Mouse (Mus musculus) cerebellum, postnatal 14 days (tissue): ENCODE measurements around the gene Polr3b.

ENCODE experiments used
- DNase-seq, 2 experiments: peaks; one replicate each; pipeline ENCODE4 v3.0.0; 2021; ENCODE audit warnings: mixed read lengths in 2 of 2

Gene Polr3b

DNA sequence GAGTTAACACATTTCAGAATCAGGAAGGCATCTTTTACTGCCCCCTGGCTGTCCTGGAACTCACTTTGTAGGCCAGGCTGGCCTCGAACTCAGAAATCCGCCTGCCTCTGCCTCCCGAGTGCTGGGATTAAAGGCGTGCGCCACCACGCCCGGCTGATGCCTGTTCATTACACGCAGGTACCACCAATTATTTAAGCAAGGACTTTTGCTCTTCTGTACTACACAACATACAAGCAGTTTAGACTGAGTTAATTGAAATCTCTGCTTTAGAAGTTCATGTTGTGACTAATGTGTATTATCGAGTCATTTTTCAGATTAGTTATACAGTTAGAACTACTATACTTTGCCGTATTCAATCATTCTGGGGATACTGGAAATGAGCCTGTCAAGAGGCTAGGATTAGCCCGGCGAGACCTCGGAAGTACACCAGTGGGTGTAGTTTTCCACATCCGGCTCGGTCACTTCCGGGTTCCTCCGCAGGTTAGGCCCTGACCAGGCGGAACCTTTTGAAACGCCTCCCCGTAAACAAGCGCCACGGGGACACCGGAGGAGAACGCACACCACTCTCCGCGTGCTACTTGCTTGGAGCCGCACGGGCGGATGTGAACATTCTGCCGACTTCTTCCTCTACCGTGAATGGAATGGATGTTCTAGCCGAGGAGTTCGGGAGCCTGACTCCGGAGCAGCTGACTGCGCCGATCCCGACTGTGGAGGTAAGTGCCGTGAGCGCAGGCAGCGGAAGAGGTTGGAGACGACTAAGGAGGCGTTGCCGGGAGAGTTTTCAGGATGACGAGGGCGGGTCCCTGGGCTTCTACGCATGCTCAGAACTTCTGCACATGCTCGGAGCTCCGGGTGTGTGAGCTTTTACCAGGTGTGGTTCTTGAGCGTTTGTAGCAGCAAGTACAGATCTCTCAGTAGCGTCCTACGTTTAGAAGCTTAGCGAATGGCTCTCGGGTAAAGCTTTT, at the start of gene Polr3b:
TSS of gene Polr3b (plus strand) at position 467 of the 965 bp plus-strand sequence.
- peak; percentile 94 to 96 for DNase-seq

DNA sequence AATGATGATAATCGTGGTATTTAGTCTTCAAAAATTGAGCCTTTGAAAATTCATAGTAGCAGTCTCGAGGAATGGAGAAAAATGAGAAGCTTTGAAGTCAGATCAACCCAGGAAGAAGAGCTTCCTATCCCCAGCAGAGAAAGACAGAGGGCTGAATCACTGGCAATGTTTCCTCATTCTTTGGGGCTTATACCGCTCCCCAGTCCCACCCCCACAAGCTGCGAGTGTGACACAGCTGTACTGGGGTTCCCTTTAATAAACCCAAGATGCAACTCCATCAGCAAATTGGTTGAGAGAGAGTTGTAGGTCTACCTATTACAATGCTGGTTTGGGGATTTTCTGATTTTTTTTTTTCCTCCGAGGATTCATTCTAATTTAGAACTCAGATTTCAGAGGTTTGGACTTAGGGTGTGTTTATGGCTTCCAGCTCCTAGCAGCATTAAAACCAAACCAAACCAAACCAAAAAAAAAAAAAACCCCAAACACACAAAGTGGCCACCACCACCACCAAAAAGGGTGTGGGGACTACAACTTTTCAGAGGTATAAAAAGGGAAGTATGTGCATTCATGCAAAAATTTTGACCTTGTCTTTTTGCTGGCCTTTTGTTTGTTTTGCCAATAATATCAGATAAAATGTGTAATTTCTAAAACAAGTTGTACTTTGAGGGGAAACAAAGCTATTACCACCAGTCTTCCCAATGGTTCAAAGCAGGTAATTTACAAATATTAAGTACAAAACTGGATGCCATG, 48.2 kb upstream of the Polr3b start:
- no peak for DNase-seq

DNA sequence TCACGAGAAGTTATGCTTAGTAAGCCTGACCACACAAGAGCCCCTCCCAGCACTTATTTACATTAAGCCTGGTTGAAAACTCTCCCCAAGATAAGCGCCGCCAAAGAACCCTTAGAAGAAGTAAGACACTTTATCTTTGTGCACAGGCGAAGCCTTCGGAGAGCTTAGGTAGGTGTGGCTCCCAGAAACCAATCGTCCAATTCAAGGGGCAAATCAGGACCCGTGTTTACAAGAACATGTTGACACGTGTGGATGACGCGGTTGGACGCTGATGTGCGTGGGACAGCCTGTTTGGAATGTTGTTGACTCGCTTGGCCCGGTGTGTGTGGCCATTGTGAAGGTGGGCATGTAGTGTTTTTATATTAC, 46.1 kb upstream of the Polr3b start:
- no peak for DNase-seq

DNA sequence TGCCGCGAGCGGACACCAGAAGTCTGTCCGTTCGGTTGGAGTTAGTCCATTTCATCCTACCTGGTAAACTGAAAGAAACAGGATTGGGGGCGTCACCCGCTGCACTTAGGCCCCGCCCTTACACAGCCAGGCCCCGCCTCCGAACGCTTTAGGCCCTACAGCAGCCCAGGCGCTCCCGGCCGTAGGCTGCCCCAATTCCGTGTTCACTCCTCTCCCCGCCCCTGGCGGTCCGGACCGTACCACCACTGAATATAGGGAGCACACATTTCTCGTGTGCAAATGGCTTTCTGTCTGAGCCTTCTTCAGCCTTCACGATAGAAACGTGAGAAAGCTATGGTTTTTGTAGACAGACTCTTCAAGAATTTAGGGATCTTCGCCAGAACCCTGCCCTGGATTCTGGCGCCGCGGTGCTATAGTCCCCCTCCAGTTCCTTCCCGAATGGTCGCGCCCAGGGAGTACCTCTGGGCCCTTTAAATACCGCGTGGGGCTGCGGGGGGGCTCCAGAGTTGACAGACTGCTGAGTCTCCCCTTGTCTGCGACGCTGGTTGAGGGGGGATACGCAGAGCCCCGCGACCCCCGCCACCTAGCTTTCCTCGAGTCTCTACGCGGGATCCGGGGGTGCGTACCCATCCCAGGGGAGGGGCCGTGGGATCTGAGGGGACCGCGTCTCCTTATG, 45.6 kb upstream of the Polr3b start, which contains the start of gene Tcp11l2:
TSS of gene Tcp11l2 (plus strand) at position 232 of the 676 bp plus-strand sequence.
- DNase-seq, result peak; percentile 94 to 96

DNA sequence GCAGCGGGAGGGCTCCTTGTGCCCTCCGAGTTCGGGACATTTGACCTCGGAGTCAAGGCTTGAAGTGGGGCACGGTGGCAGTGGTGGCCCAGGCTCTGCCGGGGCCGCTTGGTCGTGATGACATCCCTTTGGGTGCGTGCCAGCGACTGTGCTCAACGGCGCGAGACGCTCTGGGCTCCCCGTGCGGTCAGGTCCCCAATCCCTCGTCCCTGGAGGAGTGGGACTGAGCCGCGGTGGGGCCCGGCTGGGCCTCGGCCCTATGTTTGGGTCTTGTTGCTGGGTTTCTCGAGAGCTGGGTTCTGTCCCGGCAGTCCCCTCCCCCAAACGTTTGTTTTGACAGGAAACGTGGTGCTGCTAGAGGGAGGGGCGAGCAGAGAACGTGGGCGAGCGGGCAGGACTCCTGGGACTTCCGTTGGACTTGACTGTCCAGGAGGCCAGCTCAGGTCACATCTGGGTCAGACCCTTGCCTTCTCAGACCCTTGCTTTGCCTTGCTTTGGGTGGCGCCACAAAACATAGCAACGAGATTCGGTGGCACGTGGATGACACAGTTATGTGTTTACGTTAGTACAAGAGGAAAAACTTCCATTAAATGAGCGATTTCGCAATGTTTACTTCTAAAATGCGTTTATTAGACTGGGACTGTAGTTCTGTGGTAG, 44.9 kb upstream of the Polr3b start:
- DNase-seq, result peak; percentile 83 to 88

DNA sequence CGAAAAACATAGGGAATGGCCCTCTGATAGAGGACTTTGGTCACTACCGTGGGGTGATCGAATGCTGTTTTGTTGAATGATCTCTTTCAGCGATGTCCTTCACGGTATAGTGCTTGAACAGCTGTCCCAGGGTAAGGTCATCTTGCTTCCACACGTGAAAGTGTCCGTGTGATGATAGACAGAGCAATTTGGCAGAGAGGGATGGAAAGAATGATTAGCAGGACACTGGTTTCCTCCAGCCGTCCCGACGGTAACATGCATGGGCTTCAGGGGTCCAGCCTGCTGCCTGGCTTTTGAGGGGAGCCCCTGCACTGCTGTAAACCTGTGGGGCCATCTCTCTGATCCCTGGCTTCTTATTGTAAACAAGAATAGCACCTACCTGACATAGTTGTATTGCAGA, 43.4 kb upstream of the Polr3b start:
- no peak for DNase-seq

DNA sequence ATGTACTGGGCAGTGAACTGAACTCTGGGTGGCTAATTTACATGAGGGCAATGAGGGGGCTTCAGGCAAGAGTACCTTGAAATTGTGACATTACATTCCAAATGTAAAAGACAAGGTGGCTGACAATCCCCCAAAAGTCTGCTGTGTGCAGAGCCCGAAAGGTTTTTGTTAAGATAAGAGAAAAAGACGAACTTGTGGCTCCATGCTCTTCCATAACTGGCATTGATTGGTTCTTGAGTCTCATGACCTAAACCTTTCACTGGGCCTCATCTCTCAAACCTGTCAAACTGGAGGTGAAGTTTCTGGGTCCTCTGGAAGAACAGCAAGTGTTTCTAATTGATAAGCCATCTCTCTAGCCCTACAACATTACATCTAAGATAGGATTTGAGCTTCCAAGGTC, 42.6 kb upstream of the Polr3b start:
- no peak for DNase-seq

DNA sequence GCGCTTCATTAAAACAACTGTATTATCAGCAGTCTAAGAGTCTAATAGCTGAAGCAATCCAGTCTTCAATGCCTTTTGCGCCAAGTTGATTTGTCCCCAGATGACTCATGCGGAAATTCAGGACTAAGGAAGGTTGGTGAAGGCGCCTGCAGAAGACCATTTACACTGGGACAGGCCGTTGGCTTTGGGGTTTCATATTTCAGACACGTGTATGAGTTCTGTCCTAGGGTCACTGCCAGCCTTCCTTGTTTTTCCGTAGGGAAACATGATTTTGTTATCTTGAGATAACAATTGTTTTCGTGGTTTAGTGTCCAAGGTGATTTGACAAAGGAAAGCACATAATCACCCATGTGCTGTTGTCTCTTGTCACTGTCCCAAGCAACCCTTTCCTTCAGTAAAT, 40.9 kb upstream of the Polr3b start:
- no peak for DNase-seq

DNA sequence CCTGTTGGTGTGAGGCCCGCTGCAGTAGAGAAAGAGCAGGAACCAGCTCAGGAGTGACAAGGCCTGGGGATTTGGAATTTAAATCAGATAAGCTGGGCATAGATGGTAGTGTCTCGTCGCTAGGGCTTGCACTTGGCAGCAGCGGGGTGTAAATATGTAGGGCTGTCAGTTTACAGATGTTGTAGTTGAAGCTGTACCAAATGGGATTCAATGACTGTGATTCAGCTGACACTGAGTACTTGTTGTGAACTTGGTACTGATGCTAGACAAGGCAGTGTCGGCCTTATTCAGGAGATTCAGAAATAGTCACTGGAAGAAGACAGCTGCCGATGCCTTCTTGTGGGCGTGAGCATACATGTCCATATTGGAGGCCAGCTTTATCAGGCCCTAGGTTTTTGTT, 39.9 kb upstream of the Polr3b start:
- DNase-seq, result no peak

DNA sequence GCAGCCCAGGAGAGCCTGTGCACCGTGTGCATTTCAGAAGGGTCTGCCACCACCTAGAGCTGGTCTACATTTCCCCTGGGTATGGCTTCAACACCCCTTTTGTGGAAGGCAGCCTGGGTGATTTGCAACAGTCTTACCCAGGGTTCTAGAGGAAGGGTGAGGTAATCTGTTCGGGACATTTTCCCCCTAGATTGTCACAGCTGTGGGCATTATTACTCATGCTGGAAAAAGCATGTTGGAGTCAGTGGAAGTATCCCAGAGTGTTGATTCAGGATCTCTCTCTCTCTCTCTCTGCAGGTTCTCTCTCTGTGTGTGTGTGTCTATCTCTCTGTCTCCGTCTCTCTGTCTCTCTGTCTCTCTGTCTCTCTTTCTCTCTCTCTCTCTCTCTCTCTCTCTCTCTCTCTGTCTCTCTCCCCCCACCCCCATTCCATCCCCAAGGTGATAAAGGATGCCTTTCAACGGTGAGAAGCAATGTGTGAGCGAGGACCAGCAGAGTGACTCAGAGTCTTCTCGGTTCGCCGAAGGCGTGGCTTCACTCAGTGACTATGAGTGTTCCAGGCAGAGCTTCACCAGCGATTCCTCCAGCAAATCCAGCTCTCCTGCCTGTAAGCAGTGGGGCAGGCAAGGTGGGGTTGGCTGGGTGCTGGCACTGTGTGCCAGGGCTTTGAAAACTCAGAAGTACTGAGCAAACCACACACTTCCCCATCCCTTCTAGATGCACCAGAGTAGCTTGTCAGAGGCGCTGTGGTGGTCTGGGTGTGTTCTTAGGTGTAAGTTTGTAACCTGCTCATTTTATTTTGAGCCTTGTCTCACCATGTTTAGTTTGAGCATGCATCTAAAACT, 37.4 kb upstream of the Polr3b start:
- DNase-seq, result no peak

DNA sequence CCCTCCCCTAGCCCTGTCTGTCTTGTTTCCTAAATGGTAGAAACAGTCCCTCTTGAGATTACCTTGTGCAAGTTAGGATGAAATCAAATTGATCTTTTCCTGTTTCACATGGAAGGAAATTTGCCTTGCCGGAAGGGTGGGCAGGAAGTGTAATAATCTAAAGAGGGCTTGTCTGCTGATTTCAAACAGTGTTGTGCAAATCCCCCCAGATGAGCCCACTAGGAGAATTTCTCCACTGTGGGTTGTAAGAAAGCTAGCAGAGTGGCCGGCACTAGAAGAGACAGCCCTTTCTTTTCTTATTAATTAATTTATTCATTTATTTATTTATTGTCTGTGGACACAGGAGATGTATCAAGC, 36.8 kb upstream of the Polr3b start:
- no peak for DNase-seq

DNA sequence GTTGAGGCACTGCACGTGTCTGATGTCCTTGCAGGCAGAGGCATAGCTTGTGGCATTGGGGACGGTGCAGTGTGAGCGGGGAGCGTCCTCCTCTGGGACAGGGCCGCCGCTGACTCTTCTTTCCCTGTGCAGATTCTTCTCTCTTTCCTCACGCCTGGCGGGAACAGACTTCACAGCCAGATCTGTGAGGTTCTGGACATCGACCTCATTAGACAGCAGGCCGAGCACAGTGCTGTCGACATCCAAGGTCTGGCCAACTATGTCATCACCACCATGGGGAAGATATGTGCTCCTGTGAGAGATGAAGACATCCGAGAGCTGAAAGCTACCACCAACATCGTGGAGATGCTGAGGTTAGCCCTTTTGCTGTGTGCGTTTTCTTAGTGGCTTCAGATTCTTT, 31.1 kb upstream of the Polr3b start:
- DNase-seq, result no peak

DNA sequence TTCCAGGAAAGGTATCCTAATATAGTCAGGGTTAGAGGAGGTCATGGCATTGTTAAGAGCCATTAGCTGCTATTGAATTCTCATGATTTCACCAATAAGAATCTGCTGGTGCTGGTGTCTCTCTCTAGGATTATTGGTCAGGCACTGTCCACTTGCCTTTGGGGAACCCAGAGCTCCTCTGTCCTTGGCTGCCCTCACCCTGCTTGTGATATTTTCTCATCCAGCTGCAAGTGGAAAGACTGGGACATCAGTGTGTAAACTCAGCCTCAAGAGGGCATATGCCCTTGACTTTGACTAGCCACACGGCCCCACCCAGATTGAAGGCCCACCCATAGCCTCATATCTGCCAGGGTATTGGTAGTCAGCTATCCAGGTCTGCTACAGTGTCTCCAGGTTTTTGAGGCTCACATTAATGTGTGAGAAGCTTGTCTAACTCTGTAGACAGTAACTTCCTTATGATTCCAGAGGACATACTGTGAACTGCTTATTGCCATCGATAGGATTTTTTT, 30.4 kb upstream of the Polr3b start:
- DNase-seq, result no peak

DNA sequence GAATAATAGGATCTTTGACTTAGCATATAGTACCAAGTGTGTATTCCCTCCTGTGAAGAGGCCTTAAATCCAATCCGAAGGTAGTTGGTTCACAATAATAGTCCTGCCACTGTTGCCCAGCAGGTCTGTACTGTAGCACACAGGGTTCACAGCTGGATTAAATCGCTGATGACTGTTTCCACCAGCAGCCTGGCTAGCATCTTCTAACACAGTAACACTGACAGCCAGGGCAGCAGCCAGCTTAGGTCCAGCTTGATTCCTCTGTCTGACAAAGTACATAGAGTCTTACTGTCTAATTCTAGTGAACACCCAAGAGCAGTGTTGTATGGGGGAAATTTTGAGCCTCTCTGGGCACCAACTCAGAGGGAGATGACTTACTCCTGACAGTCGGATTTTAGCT, 29.3 kb upstream of the Polr3b start:
- DNase-seq, result no peak

DNA sequence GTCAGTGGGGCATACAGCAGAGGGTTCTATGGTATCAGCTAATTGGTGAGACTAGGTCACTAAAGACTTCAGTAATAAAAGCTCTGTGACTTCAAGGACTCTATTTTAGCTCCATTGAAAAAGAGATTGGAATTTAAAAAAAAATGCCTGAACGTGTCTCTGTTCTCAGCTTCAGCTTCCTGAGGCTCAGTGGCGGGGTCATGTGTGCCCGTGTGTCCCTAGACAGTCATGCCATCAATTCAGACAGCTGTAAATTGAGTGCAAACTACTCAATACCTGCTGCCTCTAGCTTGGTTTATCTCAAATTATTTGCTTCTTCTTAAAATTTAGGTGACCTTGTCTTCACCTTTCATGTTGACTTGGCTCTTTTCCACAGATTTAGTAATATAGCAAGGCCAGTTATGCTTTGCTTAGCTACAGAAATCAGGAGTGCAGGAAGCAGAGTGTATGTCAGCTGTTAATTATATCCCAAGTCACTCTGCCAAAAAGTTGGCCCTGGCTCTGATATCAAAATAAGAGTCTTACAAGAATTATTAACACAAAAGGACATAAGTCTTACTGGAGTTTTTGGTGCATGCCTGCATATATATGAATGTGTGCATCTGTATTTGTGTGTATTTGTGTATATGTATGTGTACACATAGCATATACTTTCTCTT, 24.8 kb upstream of the Polr3b start:
- no peak for DNase-seq

DNA sequence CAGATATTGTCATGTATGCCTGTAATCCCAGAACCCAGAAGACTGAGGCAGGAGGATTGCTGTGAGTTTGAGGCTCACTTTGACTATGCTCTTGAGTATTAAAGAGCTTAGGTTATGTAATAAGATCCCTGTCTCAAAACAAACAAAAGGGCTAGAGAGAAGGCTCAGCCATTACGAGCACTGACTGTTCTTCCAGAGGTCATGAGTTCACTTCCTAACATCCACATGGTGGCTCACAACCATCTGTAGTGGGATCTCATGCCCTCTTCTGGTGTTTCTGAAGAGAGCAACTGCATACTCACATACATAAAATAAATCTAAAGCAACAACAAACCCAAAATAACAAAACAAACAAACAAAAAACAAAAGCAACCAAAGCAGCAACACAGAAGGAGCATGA, 23.9 kb upstream of the Polr3b start:
- DNase-seq, result no peak

DNA sequence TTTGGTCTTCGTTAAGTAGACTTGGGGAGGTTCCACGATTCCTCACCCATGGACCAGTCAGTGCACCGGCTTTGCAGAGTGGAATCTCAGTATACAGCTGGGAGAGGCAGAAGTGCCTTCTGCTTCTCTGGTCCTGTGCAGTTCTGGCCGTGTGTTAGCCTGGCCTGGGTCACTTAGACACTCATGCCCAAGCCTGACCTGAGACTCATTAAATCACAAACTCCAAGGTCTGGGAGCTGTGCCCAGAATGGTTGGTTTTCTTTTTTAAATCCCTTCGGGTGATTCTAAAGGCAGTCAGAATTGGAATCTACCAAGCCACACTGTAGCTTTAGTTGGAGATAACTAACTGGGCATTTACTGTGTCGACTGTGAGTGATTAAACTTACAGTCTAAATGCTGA, 22.0 kb upstream of the Polr3b start:
- DNase-seq, result no peak

DNA sequence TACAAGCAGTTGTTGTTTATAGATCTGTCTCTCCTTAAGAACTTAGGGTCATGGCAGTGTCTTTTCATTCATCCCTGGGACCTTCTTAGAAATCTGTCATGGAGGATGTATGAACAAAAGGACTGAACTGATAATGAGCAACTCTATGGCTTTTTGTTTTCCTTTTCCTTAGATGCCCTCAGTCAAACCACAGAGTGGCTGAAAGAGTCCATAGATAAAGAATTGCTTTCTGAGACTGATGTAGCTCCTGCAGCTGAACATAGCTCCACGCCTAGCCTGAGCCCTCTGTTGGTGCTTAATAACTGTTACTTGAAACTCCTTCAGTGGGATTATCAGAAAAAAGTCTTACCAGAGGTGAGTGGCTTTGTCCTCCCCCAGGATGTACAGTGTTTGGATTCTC, 17.8 kb upstream of the Polr3b start:
- no peak for DNase-seq

DNA sequence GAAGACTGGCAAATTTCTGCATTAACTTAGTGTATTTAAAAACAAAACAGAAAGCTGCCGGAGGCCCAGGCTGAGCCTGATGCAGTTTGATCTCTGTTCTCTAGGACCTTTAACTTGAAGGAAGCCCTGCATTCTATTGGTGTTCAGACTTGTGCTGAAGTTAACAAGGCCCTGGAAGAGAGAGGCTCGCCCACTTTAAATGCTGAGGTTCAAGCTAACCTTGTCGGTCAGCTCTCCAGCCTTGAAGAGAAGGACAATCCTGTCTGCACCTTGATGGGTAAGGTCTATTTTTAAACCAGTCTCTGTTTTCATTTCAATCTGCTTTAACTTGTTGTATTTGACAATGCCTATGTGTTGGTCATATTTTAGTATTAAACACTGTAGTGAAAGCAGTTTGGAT, 13.7 kb upstream of the Polr3b start:
- no peak for DNase-seq

DNA sequence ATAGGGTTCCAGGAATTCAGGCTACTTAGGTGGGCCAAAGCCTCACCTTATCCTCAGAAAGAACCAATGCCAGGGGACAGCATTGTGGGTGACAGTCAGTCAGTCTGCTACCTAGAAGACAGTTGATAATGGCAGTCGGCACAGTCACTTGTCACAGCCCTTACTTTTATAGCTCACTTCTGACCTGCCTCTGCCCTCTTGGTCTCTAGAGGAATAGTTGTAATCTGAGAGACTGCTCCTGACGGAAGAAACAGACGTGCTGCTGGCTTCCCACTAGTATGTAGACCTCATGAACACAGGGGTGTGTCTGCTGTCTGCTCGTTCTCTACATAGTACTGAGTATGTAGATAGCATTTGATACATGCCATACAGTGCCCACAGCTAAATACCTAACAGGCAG, 11.8 kb upstream of the Polr3b start:
- DNase-seq, result no peak

DNA sequence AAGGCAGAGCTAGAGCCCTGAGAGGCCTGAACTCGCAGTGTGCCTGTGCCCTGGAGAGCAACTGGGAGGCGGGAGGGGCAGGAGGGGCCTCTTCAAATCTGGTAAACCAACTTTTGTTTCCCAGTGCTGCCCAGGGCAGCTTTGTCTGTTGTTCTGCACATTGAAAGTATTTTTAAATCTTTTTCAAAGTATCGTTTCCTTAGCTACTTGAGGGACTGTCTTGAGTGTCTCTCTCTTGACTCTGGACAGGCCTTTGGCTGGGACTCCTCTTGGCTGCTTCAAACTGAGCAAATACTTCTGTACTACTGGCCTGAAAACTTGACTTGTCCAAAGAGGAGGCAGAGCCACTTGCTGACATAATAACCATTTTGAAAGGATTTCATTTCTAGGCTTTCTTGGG, 11.3 kb upstream of the Polr3b start:
- DNase-seq, result no peak
